Mouse (Mus musculus) kidney, adult 11 months (tissue): Measurements from ENCODE around the gene Pms2.

ENCODE experiments used
- DNase-seq: peaks from one replicate; pipeline ENCODE4 v3.0.0; 2022

The Pms2 gene

GRCm38 (mm10) chr5:143933414-143933813, 23.6 kb downstream of the Pms2 start:
- no peak for DNase-seq

DNA sequence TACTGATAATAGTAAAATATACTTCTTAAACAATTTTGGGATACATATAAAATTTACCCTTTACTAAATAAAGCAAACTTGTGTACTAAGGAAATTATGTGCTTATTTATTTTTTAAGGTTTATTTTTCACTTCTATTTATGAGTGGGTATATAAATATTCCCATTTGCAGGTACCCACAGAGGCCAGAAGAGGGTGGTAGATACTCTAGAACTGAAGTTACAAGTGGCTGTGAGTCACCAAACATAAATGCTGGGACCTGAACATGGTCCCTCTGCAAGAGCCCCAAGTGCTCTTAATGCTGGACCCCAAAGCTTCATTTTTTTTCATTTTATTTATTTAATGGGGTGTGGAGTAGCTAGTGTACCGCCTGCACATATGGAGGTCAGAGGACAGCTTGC, 24.1 kb downstream of the Pms2 start:
- DNase-seq, result no peak

- DNase-seq, result no peak
These were observed 26.4 kb downstream of the Pms2 start for GRCm38 (mm10) chr5:143936156-143936555.

GRCm38 (mm10) chr5:143941588-143941987, 31.8 kb downstream of the Pms2 start:
- no peak for DNase-seq

DNA sequence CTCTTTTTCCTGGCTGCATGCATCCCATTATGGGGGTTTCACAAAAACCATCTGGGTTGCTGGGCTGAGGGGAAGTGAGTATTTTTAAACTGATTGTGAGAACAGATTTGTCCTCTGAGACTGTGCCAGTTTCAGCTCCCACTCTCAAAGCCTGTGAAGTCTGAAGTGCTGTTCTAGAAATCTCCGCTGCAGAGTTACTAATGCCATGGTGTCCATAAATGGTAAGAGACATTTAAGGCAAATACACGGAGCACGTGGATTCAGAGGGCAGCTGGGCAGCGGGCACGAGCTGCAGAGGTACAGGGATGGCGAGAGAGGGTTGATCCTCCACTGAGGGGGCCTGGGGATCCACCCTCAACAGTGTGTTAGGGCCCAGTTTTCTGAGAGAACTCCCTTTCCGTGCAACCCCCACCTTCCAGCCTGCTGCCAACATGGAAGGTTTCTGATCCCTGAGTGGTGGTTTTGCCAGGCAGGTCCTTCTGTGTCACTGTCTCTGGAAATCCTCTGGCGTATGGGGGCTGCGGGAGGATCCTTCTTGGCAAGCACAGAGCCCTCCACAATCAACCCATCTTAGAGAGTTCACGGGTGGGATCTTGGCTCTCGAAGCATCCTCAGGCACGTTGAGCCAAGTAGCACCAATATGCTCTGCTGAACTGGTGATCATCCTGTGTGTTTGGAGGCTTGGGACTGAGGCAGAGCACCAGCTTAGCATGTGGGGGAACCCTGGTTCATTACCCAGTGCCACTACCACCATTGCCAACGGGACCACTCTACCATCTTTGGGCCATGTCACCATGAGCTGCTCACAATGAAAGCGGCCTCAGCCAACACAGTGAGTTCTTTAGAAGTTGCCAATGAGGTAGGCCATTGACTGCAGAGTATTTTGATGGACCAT, 33.7 kb downstream of the Pms2 start:
- no peak for DNase-seq

- no peak for DNase-seq
These were observed 38.6 kb downstream of the Pms2 start for GRCm38 (mm10) chr5:143948361-143948760.

DNA sequence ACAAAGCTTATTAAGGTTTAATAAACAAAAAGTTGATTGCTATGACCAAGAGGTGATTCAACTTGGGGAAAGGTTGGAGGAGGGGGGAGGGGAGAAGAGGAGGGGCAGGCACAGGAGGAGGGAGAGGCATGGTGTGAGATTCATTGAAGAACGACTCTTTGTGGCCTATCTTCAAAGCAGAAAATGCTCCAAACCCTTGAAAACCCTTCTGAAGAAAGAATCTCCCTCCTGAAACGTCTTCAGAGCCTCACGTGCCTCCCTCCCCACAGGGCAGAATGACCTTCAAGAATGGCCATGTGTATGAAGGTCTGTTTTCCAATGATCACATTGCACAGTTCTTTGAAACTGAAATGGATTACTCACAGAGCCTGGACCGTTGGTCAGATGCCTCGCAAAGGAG, 40.3 kb downstream of the Pms2 start:
- no peak for DNase-seq

DNA sequence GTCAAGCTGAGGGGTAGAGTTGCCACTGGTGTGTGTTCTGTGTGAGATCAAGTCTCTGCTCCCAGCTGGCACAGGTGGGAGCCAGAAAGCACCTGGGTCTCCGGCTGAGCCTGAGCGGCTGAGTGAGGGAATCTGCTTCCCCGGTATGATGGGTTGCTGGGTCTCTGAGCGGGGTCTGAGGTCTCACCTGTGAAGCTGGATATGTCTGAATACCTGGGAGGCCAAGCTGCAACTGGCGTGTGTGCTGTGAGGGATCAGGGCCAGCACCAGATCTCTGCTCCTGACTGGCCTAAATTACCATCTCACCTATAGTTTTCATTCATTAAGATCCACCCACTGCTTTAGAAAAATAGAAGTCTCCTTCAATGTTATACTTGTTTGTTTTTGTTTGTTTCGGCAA, 47.3 kb downstream of the Pms2 start:
- no peak for DNase-seq

DNA sequence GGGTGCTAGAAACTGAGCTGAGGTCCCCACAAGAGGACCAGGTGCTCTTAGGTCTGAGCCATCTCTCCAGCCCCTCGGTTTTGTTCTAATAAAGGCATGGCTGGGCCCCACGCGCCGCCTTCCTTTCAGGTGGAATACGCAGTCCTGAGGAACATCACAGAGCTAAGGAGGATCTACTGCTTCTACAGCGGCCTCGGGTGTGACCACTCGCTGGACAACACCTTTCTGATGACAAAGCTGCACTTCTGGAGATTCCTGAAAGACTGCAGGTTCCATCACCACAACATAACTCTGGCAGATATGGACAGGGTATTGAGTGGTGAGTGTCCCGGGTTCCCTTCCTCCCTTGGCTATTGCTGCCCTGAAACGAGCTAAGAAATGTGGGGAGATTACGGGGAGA, 49.8 kb downstream of the Pms2 start:
- no peak for DNase-seq

GRCm38 (mm10) chr5:143961176-143961575, 51.4 kb downstream of the Pms2 start:
- DNase-seq, result no peak

DNA sequence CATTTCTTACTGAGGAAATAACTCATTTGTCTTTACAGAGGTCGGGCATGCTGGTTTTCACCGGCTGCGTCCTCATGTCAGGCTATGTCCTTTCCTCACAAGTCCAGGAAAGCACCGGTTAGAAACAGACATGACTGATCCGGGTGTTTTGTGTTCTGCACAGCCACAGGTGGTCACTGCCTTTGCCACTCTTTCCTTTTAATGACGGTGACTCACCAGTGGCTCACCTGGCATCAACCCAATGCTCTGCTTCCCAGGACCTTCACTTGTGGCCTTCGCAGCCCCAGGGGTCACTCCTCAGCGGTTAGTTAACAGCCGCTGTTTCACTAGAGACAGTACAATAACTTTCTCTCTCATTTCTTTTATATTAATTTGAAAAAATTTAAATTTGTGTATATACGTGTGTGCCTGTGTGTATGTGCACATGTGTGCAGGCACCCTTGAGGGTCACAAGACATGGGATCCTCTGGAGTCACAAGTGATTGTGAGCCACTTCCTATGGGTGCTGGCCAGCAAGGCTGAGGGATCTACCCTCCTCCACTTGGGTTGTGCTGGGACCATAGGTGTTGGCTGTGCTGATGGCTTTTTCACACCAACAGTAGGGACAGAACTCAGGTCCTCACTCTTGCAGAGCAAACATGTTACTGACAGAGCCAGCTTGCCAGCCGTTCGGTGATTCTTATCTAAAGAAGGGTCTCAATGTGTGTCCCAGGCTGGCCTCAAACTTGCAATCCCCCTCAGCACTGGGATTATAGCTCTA, 56.0 kb downstream of the Pms2 start:
- no peak for DNase-seq

- no peak for DNase-seq
These were observed 56.9 kb downstream of the Pms2 start for GRCm38 (mm10) chr5:143966671-143967070.

- DNase-seq, result no peak
These were observed 62.9 kb downstream of the Pms2 start for GRCm38 (mm10) chr5:143972628-143973027.

- peak; percentile 28 for DNase-seq
These were observed 65.3 kb downstream of the Pms2 start for GRCm38 (mm10) chr5:143974931-143975630.

GRCm38 (mm10) chr5:143975631-143975933, 65.8 kb downstream of the Pms2 start:
- DNase-seq, result no peak

GRCm38 (mm10) chr5:143976232-143976631, 66.5 kb downstream of the Pms2 start:
- no peak for DNase-seq

DNA sequence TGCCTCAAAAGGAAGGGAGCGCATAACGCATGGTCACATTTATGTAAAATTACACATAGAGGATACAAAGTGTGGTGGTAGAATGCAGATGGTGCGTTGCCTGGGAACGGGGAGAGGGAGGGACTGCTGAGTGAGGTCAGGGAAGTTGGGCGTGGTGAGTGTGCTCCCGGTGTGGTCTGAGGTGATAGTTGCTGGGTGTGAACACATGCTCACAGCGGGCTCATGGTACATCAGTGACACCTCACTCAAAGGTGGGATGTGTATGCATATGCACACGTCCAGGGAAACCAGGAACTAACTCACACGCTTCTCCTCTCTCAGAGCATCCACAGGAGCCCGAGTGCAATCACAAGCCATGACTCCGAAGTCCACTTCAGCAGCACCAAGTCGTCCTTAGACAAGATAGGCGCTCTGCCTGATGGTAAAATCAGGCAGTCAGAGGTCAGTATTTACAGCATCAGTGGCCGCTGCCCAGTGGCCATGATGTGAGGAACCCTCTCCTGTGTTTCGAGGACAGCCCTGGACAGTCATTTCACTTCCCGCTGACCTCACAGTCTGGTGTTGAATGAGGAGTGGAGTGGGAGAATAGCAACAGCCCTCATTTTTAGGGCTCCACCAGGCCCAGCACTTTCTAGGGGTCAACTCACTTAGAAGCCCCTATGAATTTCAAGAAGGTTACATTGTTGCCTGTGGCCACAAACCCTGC, 67.1 kb downstream of the Pms2 start:
- no peak for DNase-seq

DNA sequence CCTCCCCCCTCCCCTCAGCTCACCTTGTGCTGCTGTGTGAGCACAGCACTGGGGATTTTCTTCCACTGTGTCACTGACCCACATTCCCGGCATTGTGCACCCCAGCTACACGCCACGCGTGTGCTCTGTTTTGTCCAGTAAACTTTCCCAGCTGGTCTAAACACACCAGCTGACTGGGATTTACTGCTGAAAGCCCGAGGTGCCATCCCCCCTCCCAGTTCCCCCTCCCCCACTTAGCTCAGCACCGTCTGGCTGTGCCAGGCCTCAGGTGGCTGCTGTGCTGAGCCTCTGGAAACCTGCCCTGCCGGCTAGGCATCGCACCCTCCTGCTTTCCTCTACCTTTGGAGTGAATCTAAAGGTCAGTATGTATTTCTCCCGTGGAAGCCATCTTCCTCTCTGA, 71.1 kb downstream of the Pms2 start:
- peak; percentile 40 for DNase-seq

DNA sequence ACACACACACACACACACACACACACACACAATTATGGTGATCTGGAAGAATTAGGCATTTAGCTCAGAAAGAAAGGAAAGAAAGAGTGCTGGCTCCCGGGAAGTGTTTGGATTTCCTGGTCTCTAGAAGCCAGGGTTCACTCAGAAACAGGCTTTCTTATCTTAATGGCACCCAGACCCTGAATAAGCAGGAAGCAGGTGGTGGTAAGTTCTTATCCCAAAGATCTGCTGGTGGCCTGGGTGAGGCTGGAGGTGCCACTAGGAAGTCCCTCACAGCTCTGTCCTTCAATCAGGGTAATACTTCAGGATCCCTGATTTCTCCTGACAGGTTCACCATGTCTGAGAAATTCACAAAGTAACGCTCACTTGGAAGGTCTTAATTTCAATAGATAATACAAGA, 72.6 kb downstream of the Pms2 start:
- no peak for DNase-seq
